Mouse (Mus musculus): ENCODE data around the gene Scarf2. TPM values are rescaled to one million over a fixed set of nuclear protein-coding genes. Genes with fewer than 3 reads are reported as not detected.
A peak's percentile ranks its signal among the peaks of the same experiment; 100 is the strongest.

Scarf2 gene
- 1 to 10 TPM; 4.5 to 4.9 TPM for total RNA-seq (2021)

DNA sequence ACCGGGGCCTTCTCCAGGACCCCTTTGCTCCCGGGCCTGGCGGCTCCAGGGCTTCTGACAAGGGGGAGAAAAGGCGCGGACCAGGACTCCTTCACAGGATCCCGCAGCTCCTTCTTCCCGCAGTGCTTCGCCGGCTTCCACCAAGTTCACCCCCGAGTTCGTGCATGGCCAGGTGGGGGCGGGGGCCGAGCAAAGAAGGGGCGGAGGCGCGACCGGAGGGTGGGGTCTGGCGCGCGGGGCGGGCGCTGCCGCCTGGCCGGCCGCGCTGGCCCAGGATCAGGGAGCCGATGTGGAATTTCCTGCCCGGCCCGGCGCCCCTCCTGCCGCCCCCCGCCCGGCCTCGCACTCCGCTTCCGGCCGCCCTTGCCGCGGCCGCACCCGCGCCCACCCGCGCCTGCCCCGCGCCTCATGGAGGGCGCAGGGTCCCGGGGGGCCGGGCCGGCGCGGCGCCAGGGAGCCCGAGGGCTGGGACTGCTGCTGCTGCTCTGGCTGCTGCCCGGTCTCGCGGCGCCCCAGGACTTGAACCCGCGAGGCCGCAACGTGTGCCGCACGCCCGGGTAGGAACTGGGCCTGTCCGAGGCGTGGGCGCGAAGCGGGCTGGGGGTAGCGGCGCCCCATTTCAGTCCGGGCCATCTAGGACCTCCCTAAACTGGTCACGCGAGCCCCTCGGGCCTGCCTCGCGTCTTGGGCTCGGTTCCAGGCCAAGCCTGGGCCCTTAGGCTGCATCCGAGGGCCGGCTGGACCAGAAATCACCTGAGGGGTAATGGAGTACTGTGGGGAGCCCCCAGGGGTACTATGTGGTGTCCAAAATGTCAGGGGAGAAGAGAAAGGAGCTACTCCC lies at the start of gene Scarf2:
Gene Scarf2, plus strand, starts transcription at position 312 of the 841 bp plus-strand sequence.
- intact Hi-C loops (cut with DNase I) = no loop called here
- DNase-seq = peak; percentile 70 to 71

GRCm38 (mm10) chr16:17753001-17753400 lies 44.1 kb upstream of the Scarf2 start:
- DNase-seq = no peak
- intact Hi-C loops (cut with DNase I) = no loop called here

GRCm38 (mm10) chr16:17753686-17754085 lies 43.4 kb upstream of the Scarf2 start:
- intact Hi-C loops (cut with DNase I) = no loop called here
- DNase-seq = peak in 1 of 2 experiments; percentile 13

DNA sequence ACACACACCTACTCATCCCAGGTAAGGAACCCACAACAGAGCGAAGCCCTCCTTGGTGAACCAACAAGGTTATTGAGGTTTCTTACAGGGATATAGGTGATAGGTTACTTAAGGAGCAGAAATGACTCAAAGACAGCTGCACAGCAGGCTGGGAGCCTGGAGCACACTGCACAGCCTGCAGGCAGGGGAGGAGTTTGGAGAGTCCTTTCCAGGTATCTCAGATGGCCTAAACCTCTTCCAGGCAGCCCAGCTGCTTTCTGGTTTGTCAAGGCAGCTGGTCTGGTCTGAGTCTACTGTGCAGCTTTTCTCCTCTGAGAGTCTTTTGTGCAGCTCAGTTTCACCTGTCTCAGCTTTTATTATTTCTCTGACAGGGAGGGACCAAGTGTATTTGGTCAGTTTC lies 39.3 kb upstream of the Scarf2 start:
- no peak for DNase-seq

DNA sequence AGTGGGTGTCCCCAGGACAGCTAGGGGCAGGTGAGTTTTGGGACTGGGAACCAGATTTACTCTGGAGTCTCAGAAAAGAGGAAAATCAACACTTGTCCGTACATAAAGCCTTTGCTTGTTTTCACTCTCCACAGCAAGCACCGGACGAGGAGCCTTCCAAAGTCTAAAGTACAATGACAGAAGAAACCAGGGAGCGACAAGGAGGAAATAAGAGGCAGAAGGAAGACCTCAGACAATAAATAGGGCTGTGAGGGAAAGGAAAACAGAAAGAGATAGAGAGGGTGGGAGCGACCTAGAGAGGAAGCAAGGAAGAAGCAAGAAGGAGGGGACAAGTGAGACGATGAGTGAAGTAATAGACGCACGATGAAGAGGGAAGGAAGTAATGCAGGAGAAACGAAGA lies 38.2 kb upstream of the Scarf2 start:
- no peak for DNase-seq
- intact Hi-C loops (cut with DNase I) = loop anchor here (2.0 kb wide), 1 partner anchor 32 kb away; no protein-coding TSS in a partner anchor

More for the DNA sequence above, 39.3 kb upstream of the Scarf2 start:
- intact Hi-C loops (cut with DNase I) = loop anchor here (2.0 kb wide), 1 partner anchor 31 kb away; no protein-coding TSS in a partner anchor

DNA sequence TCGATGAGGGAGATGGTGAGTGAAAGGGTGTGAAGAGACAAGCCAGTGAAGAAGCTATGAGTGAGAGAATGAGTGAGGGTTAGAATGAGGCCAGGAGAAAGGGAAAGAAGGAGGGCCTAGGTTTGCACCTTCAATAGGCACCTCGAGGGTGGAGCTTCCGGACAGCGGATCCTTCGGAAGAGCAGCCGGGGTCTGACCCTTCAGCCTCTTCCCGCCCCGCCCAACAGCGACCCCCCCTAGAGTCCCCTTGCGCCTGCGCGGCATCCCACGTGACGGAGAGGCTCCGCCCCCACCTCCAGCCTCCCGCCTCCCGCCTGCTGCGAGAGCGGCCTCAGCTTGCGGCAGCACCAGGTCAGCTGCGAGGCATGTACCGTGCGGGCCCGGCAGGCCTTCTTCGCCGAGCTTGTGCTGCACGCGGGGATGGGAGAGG lies 37.7 kb upstream of the Scarf2 start, which contains the start of gene Klhl22:
Gene Klhl22, plus strand, starts transcription at position 275 of the 430 bp plus-strand sequence.
- intact Hi-C loops (cut with DNase I) = loop anchor here (2.0 kb wide), 1 partner anchor 33 kb away; no protein-coding TSS in a partner anchor
- DNase-seq = peak; percentile 93 to 94

DNA sequence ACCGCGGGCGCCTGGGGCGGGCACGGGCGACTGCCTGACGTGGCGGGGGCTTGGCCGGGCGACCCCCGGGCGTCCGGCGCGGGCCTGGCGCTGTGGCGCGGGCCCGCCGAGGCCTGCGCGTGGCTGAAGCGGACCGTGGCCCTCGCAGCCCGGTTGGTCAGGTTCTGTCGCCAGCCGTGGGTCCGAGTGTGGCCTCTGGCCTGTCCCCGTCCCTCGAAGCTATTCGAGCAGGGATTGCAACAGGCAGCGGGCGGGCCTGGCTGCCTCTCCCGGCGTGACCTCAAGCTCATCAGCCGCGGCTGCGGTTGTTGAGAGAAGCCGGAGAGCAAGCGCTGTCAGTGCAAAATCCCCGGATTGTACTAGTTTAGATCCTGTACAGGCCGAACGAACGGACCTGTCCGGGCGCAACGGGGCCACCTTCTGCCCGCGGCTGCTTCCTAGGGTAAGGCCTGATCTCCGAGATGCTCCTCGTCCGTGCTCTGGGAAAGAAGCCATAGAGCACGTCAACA lies 37.2 kb upstream of the Scarf2 start:
- peak; percentile 52 to 70 for DNase-seq
- intact Hi-C loops (cut with DNase I) = loop anchor here (2.0 kb wide), 1 partner anchor 33 kb away; no protein-coding TSS in a partner anchor

- DNase-seq = peak; percentile 20 to 24
- intact Hi-C loops (cut with DNase I) = no loop called here
Measured at GRCm38 (mm10) chr16:17760657-17761056, 36.4 kb upstream of the Scarf2 start.

- no peak for DNase-seq
- intact Hi-C loops (cut with DNase I) = no loop called here
Measured at GRCm38 (mm10) chr16:17761074-17761473, 36.0 kb upstream of the Scarf2 start.

- no peak for DNase-seq
- intact Hi-C loops (cut with DNase I) = no loop called here
Measured at GRCm38 (mm10) chr16:17764108-17764511, 33.0 kb upstream of the Scarf2 start.

DNA sequence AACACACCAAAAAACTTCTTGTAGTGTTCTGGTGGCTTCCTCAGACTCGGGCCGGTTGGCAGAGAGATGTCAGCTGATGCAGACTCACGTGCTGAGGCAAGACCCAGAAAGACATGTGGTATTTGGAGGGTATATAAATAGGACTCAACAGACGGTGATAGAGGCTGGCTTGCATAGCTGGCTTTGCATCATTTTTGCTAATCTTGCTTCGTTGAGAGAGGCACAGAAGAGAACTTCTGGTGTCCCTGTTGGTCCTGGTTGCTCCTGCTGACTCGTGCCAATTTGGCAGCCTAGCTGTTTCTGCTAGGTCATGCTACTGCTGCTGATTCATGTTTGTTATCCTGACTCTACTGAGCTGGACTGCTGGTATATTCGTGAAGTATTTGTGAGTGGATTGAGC lies 28.2 kb upstream of the Scarf2 start:
- peak; percentile 26 to 50 for DNase-seq
- intact Hi-C loops (cut with DNase I) = no loop called here

GRCm38 (mm10) chr16:17771117-17771865 lies 25.8 kb upstream of the Scarf2 start:
- intact Hi-C loops (cut with DNase I) = no loop called here
- DNase-seq = peak in 1 of 2 experiments; percentile 20

GRCm38 (mm10) chr16:17776828-17777227 lies 20.3 kb upstream of the Scarf2 start:
- peak in 1 of 2 experiments; percentile 30 for DNase-seq
- intact Hi-C loops (cut with DNase I) = no loop called here

DNA sequence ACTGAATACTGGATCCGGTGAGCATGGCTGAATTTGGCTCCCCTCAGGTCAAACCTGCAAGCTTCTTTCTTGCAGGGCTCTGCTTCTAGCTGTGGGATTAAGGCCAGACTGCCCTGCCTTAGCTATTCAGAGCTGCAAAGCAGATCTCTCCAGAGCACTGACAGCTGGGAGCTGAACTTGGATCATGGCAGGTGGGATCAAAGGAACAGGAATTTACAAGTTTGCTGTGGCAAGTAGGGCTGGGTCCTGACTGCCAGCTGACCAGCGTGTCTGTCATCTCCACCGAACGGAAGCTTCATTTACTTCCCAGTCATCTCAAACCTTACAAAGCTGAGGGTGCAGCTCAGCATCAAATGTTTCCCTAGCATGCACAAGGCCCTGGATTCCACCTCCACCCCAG lies 18.9 kb upstream of the Scarf2 start:
- DNase-seq = no peak
- intact Hi-C loops (cut with DNase I) = no loop called here

- DNase-seq = no peak
- intact Hi-C loops (cut with DNase I) = no loop called here
Measured at GRCm38 (mm10) chr16:17779692-17780091, 17.4 kb upstream of the Scarf2 start.

DNA sequence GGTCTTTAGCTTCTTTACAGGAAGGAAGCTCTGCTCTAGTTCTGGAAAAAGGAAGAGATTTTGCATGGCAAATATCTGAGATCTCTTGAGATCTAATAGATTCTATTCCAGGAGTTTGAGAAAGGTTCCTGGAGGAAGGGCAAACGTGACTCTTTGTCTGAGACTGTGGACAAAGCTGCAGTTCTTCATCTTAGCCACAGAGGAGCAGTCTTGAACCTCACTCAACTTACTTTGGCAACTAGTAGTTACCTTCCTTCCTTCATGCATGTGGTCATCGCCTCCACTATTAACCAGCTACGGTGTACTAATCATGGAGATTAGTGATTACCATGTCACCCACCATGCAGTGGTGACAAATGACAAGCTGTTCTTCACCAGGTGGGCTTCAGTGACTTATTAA lies 11.7 kb upstream of the Scarf2 start:
- DNase-seq = no peak

DNA sequence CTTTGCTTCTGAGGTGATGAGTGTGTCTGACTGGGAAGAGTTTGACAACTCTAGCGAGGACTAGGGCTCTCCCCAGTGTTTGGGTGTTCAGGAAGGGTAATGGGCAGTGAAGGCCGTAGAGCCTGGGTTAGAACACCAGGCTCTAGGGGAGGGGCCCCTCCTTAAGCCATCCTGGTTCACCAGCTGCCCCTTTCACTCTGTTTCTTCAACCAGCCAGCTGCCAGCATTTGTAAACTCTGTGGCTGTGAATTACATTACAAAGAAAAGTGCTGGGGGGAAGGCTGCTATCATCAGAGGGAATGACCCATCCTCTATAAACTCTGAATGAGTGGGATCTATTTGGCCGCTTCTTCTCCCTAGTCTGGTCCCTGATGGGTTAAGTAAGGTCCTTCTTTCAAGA lies 4.4 kb upstream of the Scarf2 start:
- DNase-seq = no peak
- intact Hi-C loops (cut with DNase I) = no loop called here

More for the DNA sequence above, 11.7 kb upstream of the Scarf2 start:
- intact Hi-C loops (cut with DNase I) = loop anchor here (1.0 kb wide), 1 partner anchor 27 kb away; no protein-coding TSS in a partner anchor

- intact Hi-C loops (cut with DNase I) = no loop called here
- no peak for DNase-seq
Measured at GRCm38 (mm10) chr16:17794047-17794446, 3.0 kb upstream of the Scarf2 start.

- DNase-seq = no peak
- intact Hi-C loops (cut with DNase I) = no loop called here
Measured at GRCm38 (mm10) chr16:17795643-17796042, 1.4 kb upstream of the Scarf2 start.

GRCm38 (mm10) chr16:17796519-17796918 lies 563 bp upstream of the Scarf2 start:
- intact Hi-C loops (cut with DNase I) = no loop called here
- DNase-seq = no peak

DNA sequence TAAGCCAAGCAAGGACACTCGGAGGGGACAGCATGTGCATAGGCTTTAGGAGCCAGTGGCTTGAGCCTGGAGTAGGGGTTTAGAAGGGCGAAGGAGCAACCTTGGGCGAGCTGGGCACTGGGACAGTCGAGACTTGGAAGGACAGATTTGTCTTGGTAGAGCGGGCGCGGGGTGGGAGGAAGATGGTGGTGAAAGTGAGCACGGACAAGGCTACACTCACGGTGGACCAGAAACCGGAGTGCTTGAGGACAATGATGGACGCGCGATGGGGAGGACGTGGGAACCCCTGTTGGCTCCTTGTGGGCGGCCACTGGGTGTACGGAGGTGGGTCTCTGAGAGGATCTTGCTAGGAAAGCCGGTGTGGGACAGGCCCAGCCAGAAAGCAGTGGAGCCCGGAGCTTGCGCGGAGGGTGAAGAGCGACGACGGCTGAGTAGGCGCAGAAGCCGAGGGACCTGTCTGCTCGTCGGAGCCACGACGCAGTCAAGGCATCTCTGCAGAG lies 780 bp downstream of the Scarf2 start:
- intact Hi-C loops (cut with DNase I) = no loop called here
- no peak for DNase-seq
